Mouse (Mus musculus) hindbrain, embryonic 11.5 days (tissue): ENCODE data around the gene Tmem14c. TPM values are rescaled to one million over a fixed set of nuclear protein-coding genes. Genes with fewer than 3 reads are reported as not detected.
A peak's percentile ranks its signal among the peaks of the same experiment; 100 is the strongest.
"Not testable (repeated sequence)": the region's sequence is repeated elsewhere in the genome, so short reads cannot be mapped to it uniquely, and the experiment has no call there.

Experiments used
- ATAC-seq: fragments of 200-750 bp; cut with Nextera tagmentation; 2 replicates; pipeline ENCODE4 v1.8.0; 2017; ENCODE audit warnings: mild to moderate bottlenecking, moderate TSS enrichment, moderate library complexity; ENCODE audit not compliant: low FRiP score
- DNase-seq: peaks from one replicate; pipeline ENCODE4 v3.0.0-alpha.2; 2015; ENCODE audit warnings: low spot score
- H3K27ac ChIP-seq: fragments of 300-500 bp; sonication (generic); 2 replicates; pipeline ENCODE4 v1.5.1; 2014; ENCODE audit warnings: mild to moderate bottlenecking, low read depth, low read length
- H3K27me3 ChIP-seq: fragments of 300-500 bp; sonication (generic); 2 replicates; pipeline ENCODE4 v1.6.1; 2014; ENCODE audit warnings: mild to moderate bottlenecking, low read length, moderate library complexity, mixed read lengths; ENCODE audit not compliant: control insufficient read depth, insufficient read depth
- H3K36me3 ChIP-seq: fragments of 300-500 bp; sonication (generic); 2 replicates; pipeline ENCODE4 v1.6.1; 2014; ENCODE audit warnings: mild to moderate bottlenecking, low read length, moderate library complexity, mixed read lengths; ENCODE audit not compliant: control insufficient read depth, insufficient read depth
- H3K4me1 ChIP-seq: fragments of 300-500 bp; sonication (generic); replicated peaks from 2 replicates; pipeline ENCODE4 v1.6.1; 2014; ENCODE audit warnings: low read length, mixed read lengths; ENCODE audit not compliant: control insufficient read depth, insufficient read depth
- H3K4me2 ChIP-seq: fragments of 300-500 bp; sonication (generic); replicated peaks from 2 replicates; pipeline ENCODE4 v1.6.1; 2014; ENCODE audit warnings: mild to moderate bottlenecking, low read depth, low read length
- H3K4me3 ChIP-seq: fragments of 300-500 bp; sonication (generic); 2 replicates; pipeline ENCODE4 v1.5.1; 2014; ENCODE audit warnings: low read depth, low read length
- H3K9ac ChIP-seq: fragments of 300-500 bp; sonication (generic); 2 replicates; pipeline ENCODE4 v1.6.1; 2014; ENCODE audit warnings: low read depth, low read length
- H3K9me3 ChIP-seq: fragments of 300-500 bp; sonication (generic); 2 replicates; pipeline ENCODE4 v1.6.1; 2016; ENCODE audit warnings: low read length; ENCODE audit not compliant: control insufficient read depth
- WGBS: fragments of 180-500 bp; shearing (Covaris S2); extraction: QIAGEN DNeasy Blood & Tissue Kit; methylation state at CpG from one replicate; pipeline ENCODE4 v1.1.7; 2014; 5-methylcytosine and 5-hydroxymethylcytosine counted together
- polyA plus RNA-seq: library from polyadenylated mRNA; unstranded; fragments of >200 nt; fragmentation: Nextera tagmentation; extraction: Ambion mirVana; gene quantifications from 2 replicates; pipeline ENCODE4 v1.2.1, GENCODE M21; 2014

Tmem14c gene
- polyA plus RNA-seq, 1 experiment from 2014 or later, result 205 TPM

DNA sequence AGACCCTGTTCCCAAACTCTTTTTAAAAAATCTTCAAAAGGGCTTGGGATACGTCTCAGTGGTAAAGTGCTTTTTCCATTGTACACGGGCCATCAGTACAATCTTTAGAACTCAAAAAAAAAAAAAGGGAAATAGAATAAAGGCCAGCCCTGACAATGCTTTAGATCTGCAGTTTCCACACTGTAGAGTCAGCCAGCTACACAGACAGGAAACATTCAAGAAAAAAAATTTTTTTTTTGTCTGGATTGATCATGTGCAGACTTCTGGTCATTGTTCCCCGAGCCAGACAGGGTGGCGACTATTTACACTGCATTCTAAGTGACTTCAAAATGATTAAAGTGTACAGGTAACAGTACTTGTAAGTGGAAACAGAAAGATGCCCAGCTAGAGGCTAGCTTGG, 37.4 kb upstream of the Tmem14c start:
- Histone ChIP-seq H3K4me1 (no peaks in the 10 kb centered on the region), H3K9me3 (no peaks in the 10 kb centered on the region), H3K27ac (no peak overlapping the region), H3K27me3 (no peaks in the 10 kb centered on the region), H3K4me3 (no peak overlapping the region), H3K36me3 (no peaks in the 10 kb centered on the region), H3K4me2 (no peak overlapping the region), H3K9ac (no peak overlapping the region)
- DNase-seq, result no peak
- no peak for ATAC-seq
- 86% methylated on average over 4 of the region's 4 CpGs for WGBS

DNA sequence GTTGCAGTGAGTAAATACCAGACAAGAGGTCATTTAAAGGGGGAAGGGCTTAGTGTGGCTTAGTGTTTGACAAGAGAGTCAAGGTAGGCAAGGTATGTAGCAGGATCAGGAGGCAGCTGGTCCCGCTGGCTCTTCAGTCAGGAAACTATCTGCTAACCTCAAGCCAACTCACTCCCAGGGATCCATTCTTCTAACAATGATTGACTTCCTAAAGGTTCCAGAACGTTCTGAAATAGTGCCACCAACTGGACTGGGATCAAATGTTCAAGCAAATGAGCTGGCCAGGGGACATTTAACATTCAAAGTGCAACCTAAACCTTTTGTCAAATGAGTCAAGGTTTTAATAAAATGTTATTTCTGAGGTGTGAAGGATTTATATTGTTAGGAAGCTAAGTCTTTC, 36.8 kb upstream of the Tmem14c start:
- no peaks in the 10 kb centered on the region for H3K4me1 ChIP-seq
- 61% methylated on average over 2 of the region's 2 CpGs for WGBS
- DNase-seq (no peak), ATAC-seq (no peak)
- H3K9me3 ChIP-seq, result no peaks in the 10 kb centered on the region
- no peak overlapping the region for H3K4me2 ChIP-seq
- no peak overlapping the region for H3K27ac ChIP-seq
- H3K4me3 ChIP-seq, result no peak overlapping the region
- no peak overlapping the region for H3K9ac ChIP-seq
- H3K36me3 ChIP-seq, result no peaks in the 10 kb centered on the region
- H3K27me3 ChIP-seq, result no peaks in the 10 kb centered on the region

DNA sequence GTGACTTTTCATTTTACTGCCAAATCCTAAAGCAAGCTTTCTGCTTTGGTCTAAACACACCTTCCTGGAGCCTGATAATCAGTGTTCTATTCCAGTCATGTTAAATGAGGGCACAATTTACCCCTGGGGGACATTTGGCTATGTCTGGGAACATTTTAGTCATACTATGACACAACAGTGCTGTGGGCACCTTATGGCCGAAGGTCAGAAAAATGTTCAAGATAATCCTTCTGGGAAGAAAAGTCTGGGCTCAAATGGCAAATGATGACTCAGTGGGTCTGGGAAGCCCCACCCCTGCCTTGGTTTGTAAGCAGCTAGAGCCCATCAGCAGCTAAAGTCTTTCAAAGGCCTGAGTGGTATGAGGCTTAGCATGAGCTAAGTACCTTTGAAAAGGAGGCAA, 33.3 kb upstream of the Tmem14c start:
- no peak overlapping the region for H3K4me2 ChIP-seq
- ATAC-seq (no peak), DNase-seq (no peak)
- no peaks in the 10 kb centered on the region for H3K36me3 ChIP-seq
- no peaks in the 10 kb centered on the region for H3K9me3 ChIP-seq
- no peak overlapping the region for H3K27ac ChIP-seq
- 95% methylated on average over 1 of the region's 1 CpGs for WGBS
- no peaks in the 10 kb centered on the region for H3K27me3 ChIP-seq
- no peak overlapping the region for H3K9ac ChIP-seq
- H3K4me1 ChIP-seq, result no peaks in the 10 kb centered on the region
- H3K4me3 ChIP-seq, result no peak overlapping the region

DNA sequence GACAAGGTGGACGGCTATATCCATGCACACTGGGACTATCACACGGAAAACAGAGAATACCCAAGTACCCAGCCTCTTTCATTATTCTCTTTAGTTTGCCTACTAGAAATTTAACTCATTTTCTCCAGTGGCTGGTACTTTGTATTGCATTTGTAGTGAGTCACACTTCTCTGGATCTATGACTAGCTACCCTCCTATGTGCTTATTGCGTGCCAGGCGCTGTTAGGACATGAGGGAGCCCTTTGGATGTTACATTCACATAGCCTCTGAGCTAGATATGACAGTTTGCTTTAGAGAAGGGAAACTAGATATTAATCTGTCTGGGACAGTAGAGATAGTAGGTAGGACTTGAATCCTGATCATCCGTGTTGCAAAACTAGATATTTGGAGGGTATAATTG, 30.0 kb upstream of the Tmem14c start:
- DNase-seq, result no peak
- 94% methylated on average over 5 of the region's 5 CpGs for WGBS
- H3K9me3 ChIP-seq, result no peaks in the 10 kb centered on the region
- H3K27ac ChIP-seq, result no peak overlapping the region
- no peaks in the 10 kb centered on the region for H3K27me3 ChIP-seq
- no peak overlapping the region for H3K4me2 ChIP-seq
- no peaks in the 10 kb centered on the region for H3K4me1 ChIP-seq
- no peak for ATAC-seq
- no peak overlapping the region for H3K9ac ChIP-seq
- H3K36me3 ChIP-seq, result no peaks in the 10 kb centered on the region
- H3K4me3 ChIP-seq, result no peak overlapping the region

DNA sequence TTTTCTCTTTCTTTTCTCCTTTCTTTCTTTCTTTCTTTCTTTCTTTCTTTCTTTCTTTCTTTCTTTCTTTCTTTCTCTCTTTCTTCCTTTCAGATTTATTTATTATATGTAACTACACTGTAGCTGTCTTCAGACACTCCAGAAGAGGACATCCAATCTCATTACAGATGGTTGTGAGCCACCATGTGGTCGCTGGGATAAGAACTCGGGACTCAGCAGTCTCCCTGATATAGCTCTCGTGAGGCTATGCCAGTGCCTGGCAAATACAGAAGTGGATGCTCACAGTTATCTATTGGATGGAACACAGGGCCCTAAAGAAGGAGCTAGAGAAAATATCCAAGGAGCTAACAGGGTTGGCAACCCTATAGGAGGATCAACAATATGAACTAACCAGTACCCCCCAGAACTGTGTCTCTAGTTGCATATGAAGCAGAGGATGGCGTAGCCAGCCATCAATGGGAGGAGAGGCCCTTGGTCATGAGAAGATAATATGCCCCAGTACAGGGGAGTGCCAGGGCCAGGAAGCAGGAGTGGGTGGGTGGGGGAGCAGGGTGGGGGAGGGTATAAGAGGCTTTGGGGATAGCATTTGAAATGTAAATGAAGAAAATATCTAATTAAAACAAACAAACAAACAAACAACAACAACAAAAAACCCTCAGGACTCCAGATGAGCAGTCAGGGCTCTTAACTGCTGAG, 28.3 kb upstream of the Tmem14c start:
- WGBS, result 73% methylated on average over 4 of the region's 4 CpGs
- H3K9me3 ChIP-seq, DNase-seq, H3K36me3 ChIP-seq, ATAC-seq, H3K9ac ChIP-seq, H3K4me3 ChIP-seq, H3K4me2 ChIP-seq, H3K27me3 ChIP-seq, H3K27ac ChIP-seq, H3K4me1 ChIP-seq: not testable (repeated sequence)

DNA sequence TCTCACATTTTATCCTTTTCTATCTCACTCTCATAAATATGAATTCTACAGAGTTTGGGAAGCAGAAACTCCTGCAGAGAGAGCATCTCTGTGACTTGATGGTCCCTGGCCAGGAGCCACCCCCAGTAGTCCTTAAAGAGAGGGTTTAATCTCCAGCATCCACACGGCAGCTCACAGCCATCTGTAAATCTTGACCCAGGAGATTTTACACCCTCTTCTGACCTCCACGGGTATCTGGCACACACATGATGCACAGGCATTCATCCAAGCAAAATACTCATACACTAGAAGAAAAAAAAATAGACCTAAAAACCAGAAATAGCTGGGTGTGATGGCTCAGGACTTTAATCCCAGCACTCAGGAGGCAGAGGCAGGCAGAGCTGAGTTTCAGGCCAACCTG, 27.7 kb upstream of the Tmem14c start:
- Histone ChIP-seq H3K9me3 (no peaks in the 10 kb centered on the region), H3K4me1 (no peaks in the 10 kb centered on the region), H3K4me2 (no peak overlapping the region), H3K27me3 (no peaks in the 10 kb centered on the region), H3K4me3 (no peak overlapping the region), H3K27ac (no peak overlapping the region), H3K9ac (no peak overlapping the region), H3K36me3 (no peaks in the 10 kb centered on the region)
- WGBS, result 69% methylated on average over 2 of the region's 2 CpGs
- no peak for DNase-seq
- no peak for ATAC-seq

DNA sequence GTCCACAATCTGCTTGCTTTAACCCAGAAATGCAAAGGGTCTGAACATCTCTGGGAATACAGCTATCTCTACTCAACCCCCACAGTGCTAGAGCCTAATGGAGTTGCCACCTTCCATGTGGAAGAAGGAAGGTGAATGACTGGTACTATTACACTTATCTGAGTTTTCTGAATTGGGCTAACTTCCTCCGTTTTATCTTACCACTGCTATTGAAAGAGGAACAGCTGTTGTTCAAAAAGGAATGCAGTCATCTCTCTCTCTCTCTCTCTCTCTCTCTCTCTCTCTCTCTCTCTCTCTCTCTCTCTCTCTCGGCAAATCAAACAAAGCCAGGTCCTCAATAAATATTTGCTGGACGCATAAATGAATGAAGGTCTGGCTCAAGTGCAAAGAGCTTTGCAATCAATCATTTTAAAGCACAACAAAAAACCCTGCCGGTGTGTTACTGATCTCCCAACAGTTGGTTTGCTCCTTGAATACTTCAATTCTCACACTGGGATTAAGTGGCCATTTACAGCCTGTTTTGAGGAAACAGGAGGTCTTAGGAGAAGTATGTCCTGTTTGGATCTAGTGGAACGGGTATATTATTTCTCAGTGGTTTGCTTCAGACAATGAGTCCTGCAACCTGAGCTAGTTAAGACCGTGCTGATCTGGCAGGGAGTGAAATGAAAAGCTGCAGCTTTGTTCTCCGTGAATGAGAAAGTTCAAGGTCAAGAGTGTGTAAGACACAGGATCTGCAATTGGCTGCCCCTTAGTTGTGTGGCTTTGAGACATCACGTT, 21.4 kb upstream of the Tmem14c start:
- H3K27me3 ChIP-seq, result no peaks in the 10 kb centered on the region
- WGBS, result 33% methylated on average over 8 of the region's 8 CpGs
- DNase-seq (peak; percentile 16), ATAC-seq (no peak)
- no peaks in the 10 kb centered on the region for H3K36me3 ChIP-seq
- no peak overlapping the region for H3K9ac ChIP-seq
- no peaks in the 10 kb centered on the region for H3K4me1 ChIP-seq
- H3K4me3 ChIP-seq, result no peak overlapping the region
- no peak overlapping the region for H3K27ac ChIP-seq
- H3K9me3 ChIP-seq, result no peaks in the 10 kb centered on the region
- no peak overlapping the region for H3K4me2 ChIP-seq

DNA sequence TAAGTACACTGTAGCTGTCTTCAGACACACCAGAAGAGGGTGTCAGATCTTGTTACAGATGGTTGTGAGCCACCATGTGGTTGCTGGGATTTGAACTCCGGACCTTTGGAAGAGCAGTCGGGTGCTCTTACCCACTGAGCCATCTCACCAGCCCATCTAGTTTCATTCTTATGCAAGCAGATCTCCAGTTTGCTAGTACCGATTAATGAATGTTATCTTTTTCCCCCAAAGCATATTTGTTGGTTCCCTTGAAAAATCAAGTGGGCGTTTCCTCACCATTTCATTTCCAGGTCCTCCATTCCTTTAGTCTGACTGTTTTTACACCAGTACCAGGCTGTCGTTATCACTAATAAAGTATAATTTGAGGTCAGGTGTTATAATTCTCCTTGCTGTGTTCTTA, 17.6 kb upstream of the Tmem14c start:
- not testable (repeated sequence) for H3K4me2 ChIP-seq, DNase-seq, H3K4me3 ChIP-seq, H3K4me1 ChIP-seq, H3K27me3 ChIP-seq, ATAC-seq, H3K9ac ChIP-seq, H3K9me3 ChIP-seq, H3K36me3 ChIP-seq, H3K27ac ChIP-seq
- 89% methylated on average over 5 of the region's 5 CpGs for WGBS
